Mouse (Mus musculus): ENCODE measurements around the gene Patz1.

The Patz1 gene

DNA sequence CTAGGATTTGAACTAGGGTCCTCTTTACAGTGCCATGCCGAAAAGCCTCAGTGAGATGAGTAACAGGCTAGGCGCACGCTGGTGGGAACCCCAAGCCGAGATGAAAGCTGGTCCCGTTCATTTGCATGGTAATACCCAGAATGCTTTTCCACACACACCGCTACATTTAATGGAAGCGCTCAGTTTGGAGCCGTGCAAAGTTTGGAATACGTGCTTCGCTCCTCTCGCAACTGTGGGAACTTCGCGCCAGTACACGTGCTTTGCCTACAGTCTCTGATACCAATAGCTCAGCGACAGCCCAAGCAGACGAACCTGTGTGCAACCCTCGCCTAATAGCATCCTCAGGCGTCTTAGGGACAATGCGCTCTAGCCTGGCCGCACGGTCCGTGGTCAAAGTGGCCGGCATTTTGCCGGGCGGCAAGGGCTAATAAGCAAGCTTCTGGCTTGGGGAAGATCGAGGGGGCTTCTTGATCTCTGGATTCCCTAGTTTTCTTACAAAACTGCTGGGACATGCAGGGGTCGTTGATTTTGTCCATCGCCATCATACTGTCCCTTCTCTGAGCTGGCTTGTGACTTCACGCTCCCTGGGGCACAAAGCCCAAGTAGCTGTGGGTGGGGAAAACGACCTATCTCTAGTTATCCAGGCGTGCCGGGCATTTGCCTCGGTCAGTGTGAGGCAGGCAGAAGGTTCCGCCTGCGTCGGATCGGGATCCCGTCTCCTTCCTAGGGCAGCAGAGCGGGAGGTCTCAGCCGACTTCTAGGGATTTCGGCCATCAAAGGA lies at the start of gene Patz1:
Patz1 (plus strand) TSS at position 354 of the 781 bp plus-strand sequence.
- DNase-seq (ENCODE audit: low spot score in 2 of 2) = peak; percentile 20 to 62

DNA sequence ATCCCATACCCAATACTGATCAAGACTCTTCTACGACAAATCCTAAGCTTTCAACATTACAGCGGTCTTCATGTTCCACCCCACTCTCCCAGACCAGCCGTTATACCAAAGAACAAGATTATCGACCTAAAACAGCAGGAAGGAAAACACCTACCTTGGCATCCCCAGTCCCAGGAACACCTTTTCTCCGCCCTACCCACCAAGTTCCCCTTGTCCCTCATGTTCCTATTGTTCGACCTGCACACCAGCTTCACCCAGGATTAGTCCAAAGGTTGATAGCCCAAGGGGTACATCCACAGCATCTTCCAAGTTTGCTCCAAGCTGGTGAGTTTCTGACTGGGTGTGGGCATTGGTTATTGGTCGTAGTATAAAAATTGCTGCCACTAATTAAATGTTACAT lies 46.3 kb upstream of the Patz1 start:
- no peak for DNase-seq (ENCODE audit: low spot score in 2 of 2)

DNA sequence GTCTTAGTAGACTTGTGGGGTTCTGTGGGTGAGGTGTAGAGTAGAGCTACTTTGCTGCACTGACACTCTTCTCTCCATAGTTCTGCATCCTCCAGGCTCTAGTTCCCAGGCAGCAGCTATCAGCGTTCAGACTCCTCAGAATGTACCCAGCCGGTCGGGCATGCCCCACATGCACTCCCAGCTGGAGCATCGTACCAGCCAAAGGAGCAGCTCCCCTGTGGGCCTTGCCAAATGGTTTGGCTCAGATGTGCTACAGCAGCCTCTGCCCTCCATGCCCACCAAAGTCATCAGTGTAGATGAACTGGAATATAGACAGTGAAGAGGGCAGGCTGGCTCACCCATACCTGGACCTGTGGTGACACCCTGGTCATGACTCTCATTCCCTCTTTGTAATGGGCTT lies 44.9 kb upstream of the Patz1 start:
- no peak for DNase-seq (ENCODE audit: low spot score in 2 of 2)

DNA sequence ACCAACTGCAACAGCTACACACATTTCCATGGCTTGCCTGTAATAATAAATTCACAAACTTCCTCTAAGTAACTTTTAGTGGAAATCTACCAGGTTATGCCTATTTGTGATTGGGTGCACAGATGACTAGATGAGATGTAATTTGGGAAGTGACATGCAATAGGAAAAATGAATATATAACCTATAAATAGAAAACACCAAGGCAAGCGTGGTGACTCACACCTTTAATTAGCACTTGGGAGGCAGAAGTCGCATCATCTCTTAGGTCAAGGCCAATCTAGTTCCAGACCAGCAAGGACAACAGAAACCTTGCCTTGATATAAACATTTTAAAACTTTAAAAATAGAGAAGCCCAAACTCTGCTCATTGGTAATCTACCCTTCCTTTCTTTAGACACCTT lies 41.3 kb upstream of the Patz1 start:
- no peak for DNase-seq (ENCODE audit: low spot score in 2 of 2)

DNA sequence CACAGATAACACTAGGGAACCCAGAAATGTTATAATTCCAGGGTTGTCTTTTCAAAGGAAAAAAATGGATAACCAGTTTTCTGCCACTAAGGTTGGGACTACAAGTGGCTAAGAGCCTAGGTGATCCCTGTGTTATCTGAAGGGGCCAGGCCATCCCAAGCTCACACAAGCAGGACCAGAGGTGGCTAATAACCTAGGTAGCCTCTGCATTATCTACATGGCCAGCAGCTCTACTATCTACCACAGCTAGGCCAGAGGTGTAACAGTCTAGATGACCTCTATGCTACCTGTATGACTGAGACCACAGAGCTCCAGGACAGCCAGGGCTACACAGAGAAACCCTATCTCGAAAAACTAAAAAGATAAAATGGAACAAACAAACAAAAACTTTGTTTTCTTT lies 29.1 kb upstream of the Patz1 start:
- DNase-seq (ENCODE audit: low spot score in 2 of 2) = no peak

DNA sequence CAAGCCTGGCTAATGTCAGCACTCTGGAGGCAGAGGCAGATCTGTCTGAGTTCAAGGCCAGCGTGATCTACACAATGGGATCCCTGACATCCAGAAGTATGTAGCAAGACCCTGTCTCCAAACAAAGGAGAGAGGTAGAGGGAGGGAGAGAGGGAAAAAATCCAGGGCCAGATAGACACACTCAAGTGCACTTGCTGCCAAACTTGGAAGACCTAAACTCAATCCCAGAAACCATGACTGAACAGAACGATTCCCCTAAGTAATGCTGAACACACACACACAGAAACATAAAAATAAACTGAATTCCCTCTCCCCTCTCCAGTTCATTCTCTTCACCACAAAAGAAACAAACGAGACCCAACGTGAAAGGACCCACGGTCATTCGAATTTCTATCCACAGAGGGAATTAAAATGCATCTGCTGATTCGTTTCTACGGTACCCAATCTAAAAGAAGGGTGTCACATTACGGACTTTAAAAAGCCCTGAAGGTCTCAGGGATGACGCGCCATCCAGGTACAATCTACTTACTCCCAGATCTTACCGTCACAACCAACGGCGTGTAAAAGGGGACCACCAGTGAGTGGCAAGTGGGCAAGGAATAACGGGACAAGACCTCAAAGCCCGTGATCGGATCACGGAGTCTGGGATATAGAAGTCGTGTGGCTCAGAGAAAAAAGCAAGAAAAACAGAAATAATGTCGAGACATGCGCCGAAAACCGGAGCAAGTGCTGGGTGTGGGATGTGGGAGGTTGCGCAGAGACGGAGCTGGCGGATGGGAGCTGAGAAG lies 23.2 kb upstream of the Patz1 start:
- DNase-seq (ENCODE audit: low spot score in 2 of 2) = peak in 1 of 2 experiments; percentile 10

DNA sequence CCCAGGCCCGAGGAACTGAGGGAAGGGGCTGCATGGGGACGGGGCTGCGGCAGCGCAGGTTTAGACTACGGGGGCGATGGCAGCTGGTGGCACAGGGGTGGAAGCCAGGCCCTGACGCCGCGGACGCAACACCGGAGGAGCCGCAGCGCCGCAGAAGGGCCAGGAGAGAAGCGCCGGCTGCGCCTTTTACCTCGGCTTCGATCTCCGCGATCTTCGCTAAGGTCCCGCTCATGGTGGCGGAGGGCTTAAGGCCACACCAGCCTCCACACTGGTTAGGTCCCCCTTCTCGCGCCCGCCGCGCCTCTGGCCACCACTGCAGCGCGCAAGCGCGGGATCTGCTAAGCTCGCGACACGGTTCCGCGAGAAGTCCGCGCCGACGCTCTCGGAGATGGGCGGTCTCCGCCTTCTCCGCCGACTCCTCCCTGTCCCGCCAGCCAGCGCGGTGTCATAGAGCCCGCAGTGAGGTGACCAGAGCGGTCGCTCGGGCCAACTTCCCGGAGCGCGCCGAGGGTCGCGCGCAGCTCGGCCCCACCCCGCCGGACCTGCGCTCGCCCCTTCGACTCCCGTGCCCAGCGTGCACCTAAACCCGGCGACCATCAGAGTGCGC lies 22.5 kb upstream of the Patz1 start, which contains the start of gene Drg1:
Drg1 (minus strand) TSS at position 337 of the 607 bp plus-strand sequence.
- DNase-seq (ENCODE audit: low spot score in 2 of 2) = peak; percentile 93 to 94

DNA sequence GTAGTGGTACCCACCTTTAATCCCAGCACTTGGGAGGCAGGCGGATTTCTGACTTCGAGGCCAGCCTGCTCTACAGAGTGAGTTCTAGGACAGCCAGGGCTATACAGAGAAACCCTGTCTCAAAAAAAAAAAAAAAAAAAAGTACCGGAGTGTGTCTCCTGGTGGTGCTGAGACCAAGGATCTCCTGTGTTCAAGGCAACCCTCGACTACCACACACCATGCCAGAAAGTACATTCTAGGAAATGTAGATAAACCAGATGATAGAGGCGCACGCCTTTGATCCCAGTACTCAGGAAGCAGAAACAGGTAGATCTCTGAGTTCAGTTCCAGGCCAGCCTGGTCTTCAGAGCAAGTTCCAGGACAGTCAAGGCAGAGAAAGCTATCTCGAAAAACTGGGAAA lies 21.5 kb upstream of the Patz1 start:
- no peak for DNase-seq (ENCODE audit: low spot score in 2 of 2)

DNA sequence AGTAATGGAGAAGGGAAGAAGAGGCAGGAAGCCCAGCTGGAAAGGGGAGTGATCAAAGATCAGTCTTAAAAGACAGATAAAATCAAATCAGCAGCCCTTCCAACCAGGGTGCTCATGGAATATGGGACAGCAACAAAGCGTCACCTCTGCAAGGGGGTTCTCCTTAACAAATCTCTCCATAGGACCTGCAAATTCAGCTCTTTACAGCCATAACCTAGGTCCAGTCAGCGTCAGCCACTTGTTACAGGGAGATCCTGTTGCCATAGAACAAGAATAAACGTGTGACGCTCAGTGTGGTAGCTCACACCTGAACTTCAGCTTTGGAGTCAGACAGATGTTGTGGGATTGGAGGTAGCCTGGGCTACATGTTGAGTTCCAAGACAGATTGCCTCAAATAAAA lies 19.4 kb upstream of the Patz1 start:
- no peak for DNase-seq (ENCODE audit: low spot score in 2 of 2)

DNA sequence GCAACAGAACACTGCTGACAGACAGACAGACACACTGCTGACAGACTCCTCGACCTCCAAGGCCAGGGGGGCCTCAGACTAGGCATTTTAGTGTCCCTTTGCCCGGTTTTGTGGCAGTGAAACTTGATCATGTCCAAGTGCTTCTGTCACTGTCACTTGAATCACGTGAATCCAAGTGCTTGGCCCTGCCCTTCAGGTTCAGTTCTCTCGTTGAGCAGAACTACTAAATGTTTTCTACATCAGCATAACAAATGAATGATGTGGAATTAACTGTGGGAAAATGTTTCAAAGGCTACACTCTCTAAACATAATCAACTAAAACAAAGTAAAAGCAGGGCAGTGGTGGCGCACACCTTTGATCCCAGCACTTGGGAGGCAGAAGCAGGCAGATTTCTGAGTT lies 10.3 kb upstream of the Patz1 start:
- DNase-seq (ENCODE audit: low spot score in 2 of 2) = no peak

DNA sequence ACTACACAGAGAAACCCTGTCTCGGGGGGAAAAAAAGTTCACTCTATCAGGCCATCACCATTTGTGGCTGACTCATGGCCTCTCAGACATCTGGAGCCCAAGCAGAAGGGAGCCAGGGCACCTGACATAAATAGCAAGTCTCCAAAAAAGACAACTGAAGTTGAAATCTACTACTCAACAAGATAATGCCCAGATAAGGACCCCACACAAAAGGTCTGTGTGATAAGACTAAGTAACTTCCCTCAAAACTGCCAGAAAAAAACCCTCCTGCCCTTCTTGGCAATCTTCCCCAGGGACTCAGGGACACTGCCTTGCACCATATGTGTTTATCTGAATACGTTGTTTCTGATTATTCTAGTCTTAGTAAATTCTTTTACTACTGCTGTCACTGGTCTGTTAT lies 8.9 kb upstream of the Patz1 start:
- no peak for DNase-seq (ENCODE audit: low spot score in 2 of 2)

DNA sequence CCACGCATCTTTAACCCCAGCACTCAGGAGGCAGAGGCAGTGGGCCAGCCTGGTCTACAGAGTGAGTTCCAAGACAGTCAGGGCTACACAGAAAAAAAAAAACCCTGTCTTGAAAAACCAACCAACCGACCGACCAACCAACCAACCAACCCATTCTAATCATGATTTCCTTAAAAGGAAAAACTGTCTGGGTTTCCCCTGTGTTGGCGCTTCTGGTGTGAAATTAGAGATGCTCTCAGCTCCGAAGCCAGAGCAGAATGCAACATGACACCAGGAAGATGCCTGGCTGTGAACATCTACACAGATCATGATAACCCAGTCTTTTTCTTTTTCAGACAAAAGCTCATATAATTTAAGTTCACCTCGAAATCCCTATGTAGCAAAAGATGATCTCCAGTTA lies 5.8 kb upstream of the Patz1 start:
- no peak for DNase-seq (ENCODE audit: low spot score in 2 of 2)

DNA sequence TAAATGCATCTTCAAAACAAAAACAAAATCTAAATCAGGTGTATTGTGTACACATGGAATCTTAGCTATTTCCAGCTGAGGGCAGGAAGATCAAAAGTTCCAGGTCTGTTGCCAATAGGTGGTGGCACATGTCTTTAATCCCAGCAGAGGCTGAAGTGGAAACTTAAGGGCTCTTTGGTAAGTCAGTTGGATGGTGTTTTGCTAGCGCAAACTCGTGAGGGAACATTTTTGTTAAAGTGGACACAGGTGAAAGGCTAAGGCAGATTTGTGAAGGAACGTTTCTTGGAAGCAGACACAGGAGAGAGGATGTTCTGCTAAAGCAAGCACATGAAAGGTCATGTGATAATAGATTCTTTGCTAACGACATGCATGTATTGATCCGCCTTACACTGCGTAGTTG lies 5.0 kb upstream of the Patz1 start:
- no peak for DNase-seq (ENCODE audit: low spot score in 2 of 2)

DNA sequence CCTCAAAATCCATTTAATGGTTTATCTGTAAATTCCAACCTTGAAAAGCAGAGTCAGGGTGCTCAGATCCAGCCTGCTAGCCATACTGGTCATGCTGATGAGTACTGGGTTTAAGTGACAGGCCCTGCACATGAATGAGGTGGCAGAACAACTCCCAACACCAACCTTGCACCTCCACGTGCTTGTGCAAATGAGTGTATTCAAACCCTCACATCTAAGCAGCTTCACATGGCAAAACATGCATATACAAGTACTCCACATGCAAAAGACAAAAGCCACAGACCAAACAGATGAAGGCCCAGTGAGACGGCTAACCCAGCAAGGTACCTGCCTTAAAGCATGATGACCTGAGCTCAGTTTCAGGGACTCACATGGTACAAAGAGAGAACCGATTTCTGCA lies 2.7 kb upstream of the Patz1 start:
- no peak for DNase-seq (ENCODE audit: low spot score in 2 of 2)

DNA sequence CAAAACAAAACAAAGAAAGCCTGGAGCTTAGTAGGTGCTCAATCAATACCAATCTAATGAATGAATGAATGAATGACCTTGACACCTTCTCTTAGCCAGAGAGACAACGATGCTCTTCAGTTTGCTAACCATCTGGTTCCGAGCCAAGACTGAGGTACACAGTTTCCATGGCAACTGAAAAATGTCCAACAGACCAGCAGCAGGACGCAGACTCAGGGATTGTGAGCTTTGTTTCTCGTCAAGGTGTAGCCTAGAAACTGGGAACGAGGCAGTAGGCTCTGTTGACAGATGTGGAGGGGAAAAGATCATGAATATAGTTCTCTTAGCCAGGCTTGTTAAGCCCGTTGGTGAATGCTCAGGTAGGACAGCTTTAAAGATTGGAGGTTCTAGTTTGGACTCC lies 1.5 kb upstream of the Patz1 start:
- no peak for DNase-seq (ENCODE audit: low spot score in 2 of 2)

DNA sequence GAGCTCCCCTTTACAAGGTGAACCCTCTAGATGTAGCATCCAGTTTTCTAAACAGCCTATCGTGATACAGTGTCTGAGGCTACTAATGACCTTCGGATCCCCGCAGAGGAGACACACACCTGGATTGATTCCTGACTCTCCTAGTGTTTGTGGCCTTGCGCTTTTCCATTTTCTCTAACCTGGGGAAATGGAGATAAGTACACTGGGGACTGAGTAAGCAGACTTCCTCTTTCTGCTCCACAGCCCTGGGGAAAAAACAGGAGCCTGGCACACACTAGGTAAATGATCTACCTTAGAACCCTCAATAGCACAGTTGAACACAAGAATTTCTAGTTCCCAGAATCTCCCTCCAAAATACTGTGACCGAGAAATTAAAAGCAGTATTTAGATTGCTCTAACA lies 753 bp upstream of the Patz1 start:
- no peak for DNase-seq (ENCODE audit: low spot score in 2 of 2)

DNA sequence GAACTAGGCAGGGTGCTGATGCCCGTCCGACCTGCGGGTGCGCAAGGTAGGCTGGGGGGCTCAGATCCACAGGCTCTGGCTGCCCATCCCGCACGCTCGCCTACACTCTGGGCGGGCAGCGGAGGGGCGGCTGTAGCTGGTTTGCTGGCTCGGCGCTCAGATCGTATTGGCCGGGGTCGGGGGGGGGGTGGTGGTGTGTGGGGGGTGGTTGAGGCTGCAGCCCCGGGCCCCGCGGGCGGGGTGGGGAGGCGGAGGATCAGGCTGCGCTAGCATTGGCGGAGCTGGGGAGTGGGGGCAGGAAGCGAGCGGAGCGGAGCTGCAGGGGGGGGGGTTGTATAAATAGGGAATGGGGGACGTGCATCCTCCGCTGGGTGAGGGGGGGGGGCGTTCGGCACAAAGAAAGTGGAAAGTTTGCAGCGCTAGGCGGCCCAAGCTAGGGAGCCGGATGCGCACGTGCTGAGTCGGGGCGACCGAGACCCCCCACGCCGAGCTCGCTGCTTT lies 678 bp downstream of the Patz1 start:
- peak; percentile 53 to 69 for DNase-seq (ENCODE audit: low spot score in 2 of 2)

DNA sequence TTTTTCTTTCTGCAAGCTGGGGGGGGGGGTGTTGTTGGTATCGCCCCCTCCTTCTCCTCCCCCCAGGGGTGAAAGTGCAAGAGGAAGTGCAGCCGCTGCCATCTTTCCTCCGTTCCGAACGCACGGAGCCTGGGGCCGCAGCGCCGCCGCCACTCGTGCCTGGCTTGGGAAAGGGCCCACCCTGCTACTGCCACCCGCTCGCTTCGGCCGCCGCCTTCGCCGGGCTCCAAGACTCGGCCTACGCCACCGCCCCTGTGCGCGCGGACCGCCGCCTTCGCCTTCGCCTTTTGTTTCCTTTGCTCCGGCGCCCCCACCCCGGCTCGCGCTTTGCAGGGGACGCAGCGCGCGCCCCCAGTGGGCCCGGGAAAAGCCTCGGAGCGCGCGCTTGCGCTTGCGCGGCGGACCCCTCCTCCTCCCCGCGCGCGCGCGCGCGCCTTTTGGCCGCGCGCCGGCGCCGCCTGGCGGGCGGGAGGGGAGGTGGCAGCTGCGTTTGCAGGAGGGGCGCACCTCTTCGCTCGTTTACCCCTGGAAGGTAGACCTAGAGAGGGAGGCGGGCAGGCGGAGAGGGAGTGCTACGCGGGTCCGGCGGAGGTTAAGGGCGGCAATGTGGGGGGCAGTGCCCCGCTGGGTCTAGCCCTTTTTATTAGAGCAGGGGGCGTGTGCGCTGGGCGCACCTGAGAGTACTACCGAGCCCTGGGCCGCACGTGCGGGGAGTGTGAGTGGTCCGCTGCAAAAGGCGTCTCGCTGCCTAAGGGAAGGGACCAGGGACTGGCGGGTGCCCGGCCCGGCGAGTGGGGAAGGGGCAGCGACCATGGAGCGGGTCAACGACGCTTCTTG lies 1.3 kb downstream of the Patz1 start:
- DNase-seq (ENCODE audit: low spot score in 2 of 2) = peak; percentile 86 to 87

DNA sequence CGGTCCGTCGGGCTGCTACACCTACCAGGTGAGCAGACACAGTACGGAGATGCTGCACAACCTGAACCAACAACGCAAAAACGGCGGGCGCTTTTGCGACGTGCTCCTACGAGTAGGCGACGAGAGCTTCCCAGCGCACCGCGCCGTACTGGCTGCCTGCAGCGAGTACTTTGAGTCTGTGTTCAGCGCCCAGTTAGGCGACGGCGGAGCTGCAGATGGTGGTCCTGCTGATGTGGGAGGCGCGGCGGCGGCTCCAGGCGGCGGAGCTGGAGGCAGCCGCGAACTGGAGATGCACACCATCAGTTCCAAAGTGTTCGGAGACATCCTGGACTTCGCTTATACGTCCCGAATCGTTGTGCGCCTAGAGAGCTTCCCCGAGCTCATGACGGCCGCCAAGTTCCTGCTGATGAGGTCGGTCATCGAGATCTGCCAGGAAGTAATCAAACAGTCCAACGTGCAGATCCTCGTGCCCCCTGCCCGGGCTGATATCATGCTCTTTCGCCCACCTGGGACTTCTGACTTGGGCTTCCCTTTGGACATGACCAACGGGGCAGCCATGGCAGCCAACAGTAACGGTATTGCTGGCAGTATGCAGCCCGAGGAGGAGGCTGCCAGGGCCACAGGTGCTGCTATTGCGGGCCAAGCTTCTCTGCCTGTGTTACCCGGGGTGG lies 2.1 kb downstream of the Patz1 start:
- peak; percentile 31 to 44 for DNase-seq (ENCODE audit: low spot score in 2 of 2)

DNA sequence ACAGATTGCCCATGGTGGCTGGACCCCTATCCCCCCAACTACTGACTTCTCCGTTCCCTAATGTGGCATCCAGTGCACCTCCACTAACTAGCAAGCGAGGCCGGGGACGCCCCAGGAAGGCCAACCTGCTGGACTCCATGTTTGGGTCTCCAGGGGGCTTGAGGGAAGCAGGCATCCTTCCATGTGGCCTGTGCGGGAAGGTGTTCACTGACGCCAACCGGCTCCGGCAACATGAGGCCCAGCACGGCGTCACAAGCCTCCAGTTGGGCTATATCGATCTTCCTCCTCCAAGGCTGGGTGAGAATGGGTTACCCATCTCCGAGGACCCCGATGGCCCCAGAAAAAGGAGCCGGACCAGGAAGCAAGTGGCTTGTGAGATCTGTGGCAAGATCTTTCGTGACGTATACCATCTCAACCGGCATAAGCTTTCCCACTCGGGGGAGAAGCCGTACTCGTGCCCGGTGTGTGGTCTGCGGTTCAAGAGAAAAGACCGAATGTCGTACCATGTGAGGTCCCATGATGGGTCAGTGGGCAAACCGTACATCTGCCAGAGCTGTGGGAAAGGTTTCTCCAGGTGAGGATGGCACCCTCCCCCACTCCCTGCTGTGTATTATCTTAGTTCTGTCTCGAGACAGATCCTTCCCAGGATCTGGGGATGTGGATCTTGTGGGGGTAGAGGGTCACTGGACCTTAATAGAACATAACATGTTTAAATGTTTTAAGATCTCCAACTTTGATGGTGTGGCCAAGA lies 2.8 kb downstream of the Patz1 start:
- DNase-seq (ENCODE audit: low spot score in 2 of 2) = no peak
